Comparison of ENCODE assay signal across 17 mouse cellular contexts in genomic region chr6:146530363-146530762, GRCm38 (mm10). TPM values are rescaled to one million over a fixed set of nuclear protein-coding genes. Genes with fewer than 3 reads are reported as not detected.
DNase-seq lines count a peak whose midpoint lies in the region; ATAC-seq lines count a peak whose summit lies in the region.
"Had no signal": no experiment of that assay in that cellular context is flagged by ENCODE, and none has a peak within 500 bp of the region (broad histone marks: within the 10 kb centered on the region; RNA-seq: fewer than 3 reads in every experiment).

No protein-coding gene starts in this region.

- H3K9me3 ChIP-seq in heart, embryonic 15.5 days (replicated peaks): no peaks in the 10 kb centered on the region
- no peaks in the 10 kb centered on the region for H3K9me3 ChIP-seq in liver, embryonic 11.5 days (ENCODE audit: control insufficient read depth, low read length)
- H3K9me3 ChIP-seq in liver, embryonic 12.5 days (replicated peaks): no peaks in the 10 kb centered on the region
- H3K9me3 ChIP-seq: forebrain, embryonic 10.5 days; hindbrain, embryonic 12.5 days; limb, embryonic 15.5 days; neural tube, embryonic 12.5 days had no signal

- no peaks in the 10 kb centered on the region for H3K36me3 ChIP-seq in heart, embryonic 15.5 days
- no peaks in the 10 kb centered on the region for H3K36me3 ChIP-seq in liver, embryonic 11.5 days (ENCODE audit: control insufficient read depth, insufficient read depth, low read length)
- H3K36me3 ChIP-seq in liver, embryonic 12.5 days: no peaks in the 10 kb centered on the region
- H3K36me3 ChIP-seq: forebrain, embryonic 10.5 days; hindbrain, embryonic 12.5 days; limb, embryonic 15.5 days; neural tube, embryonic 12.5 days had no signal

- no peaks in the 10 kb centered on the region; the same call in 1 of the 2 replicates for H3K27me3 ChIP-seq in heart, embryonic 15.5 days
- no peaks in the 10 kb centered on the region for H3K27me3 ChIP-seq in liver, embryonic 11.5 days (replicated peaks; ENCODE audit: control insufficient read depth, insufficient read depth, low read length)
- no peaks in the 10 kb centered on the region; the same call in 1 of the 2 replicates for H3K27me3 ChIP-seq in liver, embryonic 12.5 days (replicated peaks)
- H3K27me3 ChIP-seq: hindbrain, embryonic 12.5 days; limb, embryonic 15.5 days; neural tube, embryonic 12.5 days had no signal

- H3K4me2 ChIP-seq in heart, embryonic 15.5 days: no peak overlapping the region
- H3K4me2 ChIP-seq in liver, embryonic 11.5 days: no peak overlapping the region
- H3K4me2 ChIP-seq in liver, embryonic 12.5 days: no peak overlapping the region
- H3K4me2 ChIP-seq: hindbrain, embryonic 12.5 days; limb, embryonic 15.5 days; neural tube, embryonic 12.5 days had no signal

- DNase-seq in heart, postnatal 25 days (ENCODE audit: low spot score): no peak
- DNase-seq in liver, embryonic 11.5 days (ENCODE audit: low spot score): no peak
- no peak for DNase-seq in liver
- no peak for DNase-seq in thymus, adult 18-20 months
- DNase-seq: cerebellum, adult 18-20 months; gastrocnemius, postnatal 14 days; layer of hippocampus, adult 9-11 months; right cerebral cortex, postnatal 25 days; thymus, adult 2 months had no signal

- H3K27ac ChIP-seq in heart, embryonic 15.5 days: peak overlapping the region; percentile 70
- H3K27ac ChIP-seq in liver, embryonic 11.5 days (ENCODE audit: low read depth, low read length): peak overlapping the region; percentile 49; the same call in 1 of the 2 replicates
- peak overlapping the region; percentile 18; the same call in 1 of the 2 replicates for H3K27ac ChIP-seq in brown adipose tissue, adult 24 weeks (replicated peaks; ENCODE audit: low read depth, low read length)
- H3K27ac ChIP-seq in liver, embryonic 12.5 days: peak overlapping the region; percentile 30; the same call in 1 of the 2 replicates
- H3K27ac ChIP-seq: forebrain, embryonic 10.5 days; hindbrain, embryonic 12.5 days; limb, embryonic 15.5 days; neural tube, embryonic 12.5 days had no signal

- H3K4me3 ChIP-seq in heart, embryonic 15.5 days: no peak overlapping the region
- H3K4me3 ChIP-seq in liver, embryonic 11.5 days (ENCODE audit: low read depth, low read length): no peak overlapping the region
- H3K4me3 ChIP-seq in brown adipose tissue, adult 24 weeks (ENCODE audit: insufficient read depth, low read depth, low read length): no peak overlapping the region
- no peak overlapping the region for H3K4me3 ChIP-seq in liver, embryonic 12.5 days
- H3K4me3 ChIP-seq: forebrain, embryonic 10.5 days; hindbrain, embryonic 12.5 days; limb, embryonic 15.5 days; neural tube, embryonic 12.5 days had no signal

- H3K9ac ChIP-seq in heart, embryonic 15.5 days: no peak overlapping the region
- no peak overlapping the region for H3K9ac ChIP-seq in liver, embryonic 11.5 days (ENCODE audit: low read depth, low read length)
- no peak overlapping the region for H3K9ac ChIP-seq in liver, embryonic 12.5 days
- H3K9ac ChIP-seq: hindbrain, embryonic 12.5 days; limb, embryonic 15.5 days; neural tube, embryonic 12.5 days had no signal

- 65% methylated on average over 7 of the region's 7 CpGs for WGBS in heart, embryonic 15.5 days
- 47% methylated on average over 7 of the region's 7 CpGs for WGBS in liver, embryonic 11.5 days
- WGBS in liver, embryonic 12.5 days (ENCODE audit: insufficient replicate concordance): 34% methylated on average over 7 of the region's 7 CpGs

- ATAC-seq in heart, embryonic 15.5 days (replicated peaks; ENCODE audit: insufficient number of reproducible peaks, insufficient read depth, low FRiP score, low read depth): peak; percentile 14; the same call in 1 of the 2 replicates
- ATAC-seq in liver, embryonic 11.5 days (replicated peaks; ENCODE audit: low FRiP score): no peak; the same call in 1 of the 2 replicates
- ATAC-seq in liver, embryonic 12.5 days: no peak
- ATAC-seq: midbrain, embryonic 16.5 days had no signal

- H3K4me1 ChIP-seq in heart, embryonic 15.5 days (replicated peaks): no peaks in the 10 kb centered on the region; the same call in 1 of the 2 replicates
- H3K4me1 ChIP-seq in liver, embryonic 11.5 days (replicated peaks; ENCODE audit: control insufficient read depth, insufficient read depth, low read length): 0 out of 2 replicates have a peak, but pooled peaks cover 6% of the 10 kb centered on the region
- H3K4me1 ChIP-seq in brown adipose tissue, adult 24 weeks (ENCODE audit: control insufficient read depth, insufficient read depth, insufficient read length, low read length): peaks cover 9% of the 10 kb centered on the region
- H3K4me1 ChIP-seq in liver, embryonic 12.5 days: no peaks in the 10 kb centered on the region
- H3K4me1 ChIP-seq: forebrain, embryonic 10.5 days; hindbrain, embryonic 12.5 days; limb, embryonic 15.5 days; neural tube, embryonic 12.5 days had no signal

- intact Hi-C loops in heart, postnatal 25 days (cut with DNase I): no loop called here

RNA-seq across cellular contexts. Expression of gene Itpr2, which starts 28.3 kb away (rescaled TPM):
- polyA plus RNA-seq in heart, embryonic 15.5 days (2015; fragmentation: Nextera tagmentation; extraction: Ambion mirVana): 39.2 and 49.5 TPM in 2 replicates
- total RNA-seq in heart, postnatal 25 days (2021): 10 to 100 TPM; 23.6 to 24.9 TPM
- 4.0 and 5.3 TPM in 2 replicates for polyA plus RNA-seq in liver, embryonic 11.5 days (2014; fragmentation: Nextera tagmentation; extraction: Ambion mirVana)
- polyA plus RNA-seq in brown adipose tissue, adult 24 weeks (2012; ENCODE audit: insufficient read depth, insufficient read length, missing spikeins): 33.6 and 35.0 TPM in 2 replicates
- 2.8 and 4.1 TPM in 2 replicates for polyA plus RNA-seq in liver, embryonic 12.5 days (2016; fragmentation: Nextera tagmentation; extraction: Ambion mirVana)

RNA-seq across cellular contexts. Expression of gene Fgfr1op2, which starts 46.6 kb away (rescaled TPM):
- 77.7 and 88.3 TPM in 2 replicates for polyA plus RNA-seq in heart, embryonic 15.5 days (2015; fragmentation: Nextera tagmentation; extraction: Ambion mirVana)
- total RNA-seq in heart, postnatal 25 days (2021): 10 to 100 TPM; 65.2 to 67.2 TPM
- 126 TPM in 2 replicates for polyA plus RNA-seq in liver, embryonic 11.5 days (2014; fragmentation: Nextera tagmentation; extraction: Ambion mirVana)
- polyA plus RNA-seq in brown adipose tissue, adult 24 weeks (2012; ENCODE audit: insufficient read depth, insufficient read length, missing spikeins): 94.6 and 135 TPM in 2 replicates
- polyA plus RNA-seq in liver, embryonic 12.5 days (2016; fragmentation: Nextera tagmentation; extraction: Ambion mirVana): 103 and 107 TPM in 2 replicates

RNA-seq across cellular contexts. Expression of gene Ints13, which starts 47.3 kb away (rescaled TPM):
- polyA plus RNA-seq in heart, embryonic 15.5 days (2015; fragmentation: Nextera tagmentation; extraction: Ambion mirVana): 47.0 and 49.4 TPM in 2 replicates
- 10 to 100 TPM; 20.7 to 21.3 TPM for total RNA-seq in heart, postnatal 25 days (2021)
- polyA plus RNA-seq in liver, embryonic 11.5 days (2014; fragmentation: Nextera tagmentation; extraction: Ambion mirVana): 69.9 and 74.3 TPM in 2 replicates
- 40.1 and 47.8 TPM in 2 replicates for polyA plus RNA-seq in brown adipose tissue, adult 24 weeks (2012; ENCODE audit: insufficient read depth, insufficient read length, missing spikeins)
- polyA plus RNA-seq in liver, embryonic 12.5 days (2016; fragmentation: Nextera tagmentation; extraction: Ambion mirVana): 50.9 and 52.2 TPM in 2 replicates

Comparison
In these comparisons a context has a peak if more than half of its experiments do, and no peak if none do; other contexts are left out.
1. H3K27ac ChIP-seq: peak in every context shown above with its lines; median percentile 70 in heart, embryonic 15.5 days; 49 in liver, embryonic 11.5 days; 30 in liver, embryonic 12.5 days; 18 in brown adipose tissue, adult 24 weeks.